Mouse (Mus musculus) neural tube, embryonic 13.5 days (tissue): ENCODE measurements around the gene Noxa1. TPM values are rescaled to one million over a fixed set of nuclear protein-coding genes. Genes with fewer than 3 reads are reported as not detected.
A peak's percentile ranks its signal among the peaks of the same experiment; 100 is the strongest.

Experiments
- ATAC-seq: fragments of 200-750 bp; cut with Nextera tagmentation; 2 replicates; pipeline ENCODE4 v1.8.0; 2017; ENCODE audit warnings: low read depth, mild to moderate bottlenecking, moderate TSS enrichment, moderate library complexity
- H3K27ac ChIP-seq: fragments of 300-500 bp; sonication (generic); replicated peaks from 2 replicates; pipeline ENCODE4 v1.5.1; 2015; ENCODE audit warnings: moderate library complexity, mild to moderate bottlenecking, inconsistent platforms
- H3K27me3 ChIP-seq: fragments of 300-500 bp; sonication (generic); 2 replicates; pipeline ENCODE4 v1.6.1; 2015; ENCODE audit warnings: mild to moderate bottlenecking, inconsistent platforms
- H3K36me3 ChIP-seq: fragments of 300-500 bp; sonication (generic); 2 replicates; pipeline ENCODE4 v1.6.1; 2015; ENCODE audit warnings: mild to moderate bottlenecking, inconsistent platforms
- H3K4me1 ChIP-seq: fragments of 300-500 bp; sonication (generic); replicated peaks from 2 replicates; pipeline ENCODE4 v1.6.1; 2015; ENCODE audit warnings: inconsistent platforms
- H3K4me2 ChIP-seq: fragments of 300-500 bp; sonication (generic); 2 replicates; pipeline ENCODE4 v1.6.1; 2015; ENCODE audit warnings: inconsistent platforms, mild to moderate bottlenecking, moderate library complexity
- H3K4me3 ChIP-seq: fragments of 300-500 bp; sonication (generic); 2 replicates; pipeline ENCODE4 v1.5.1; 2015; ENCODE audit warnings: mild to moderate bottlenecking, inconsistent platforms
- H3K9ac ChIP-seq: fragments of 300-500 bp; sonication (generic); 2 replicates; pipeline ENCODE4 v1.6.1; 2015; ENCODE audit warnings: moderate library complexity, mild to moderate bottlenecking, inconsistent platforms
- H3K9me3 ChIP-seq: fragments of 300-500 bp; sonication (generic); 2 replicates; pipeline ENCODE4 v1.6.1; 2016; ENCODE audit warnings: inconsistent platforms
- WGBS: fragments of 180-500 bp; shearing (Covaris S2); methylation state at CpG from one replicate; pipeline ENCODE4 v1.1.7; 2015; 5-methylcytosine and 5-hydroxymethylcytosine counted together
- polyA plus RNA-seq: library from polyadenylated mRNA; unstranded; fragments of >200 nt; fragmentation: Nextera tagmentation; extraction: Ambion mirVana; gene quantifications from 2 replicates; pipeline ENCODE4 v1.2.1, GENCODE M21; 2015

Gene Noxa1
- polyA plus RNA-seq = not detected in 2 replicates

DNA sequence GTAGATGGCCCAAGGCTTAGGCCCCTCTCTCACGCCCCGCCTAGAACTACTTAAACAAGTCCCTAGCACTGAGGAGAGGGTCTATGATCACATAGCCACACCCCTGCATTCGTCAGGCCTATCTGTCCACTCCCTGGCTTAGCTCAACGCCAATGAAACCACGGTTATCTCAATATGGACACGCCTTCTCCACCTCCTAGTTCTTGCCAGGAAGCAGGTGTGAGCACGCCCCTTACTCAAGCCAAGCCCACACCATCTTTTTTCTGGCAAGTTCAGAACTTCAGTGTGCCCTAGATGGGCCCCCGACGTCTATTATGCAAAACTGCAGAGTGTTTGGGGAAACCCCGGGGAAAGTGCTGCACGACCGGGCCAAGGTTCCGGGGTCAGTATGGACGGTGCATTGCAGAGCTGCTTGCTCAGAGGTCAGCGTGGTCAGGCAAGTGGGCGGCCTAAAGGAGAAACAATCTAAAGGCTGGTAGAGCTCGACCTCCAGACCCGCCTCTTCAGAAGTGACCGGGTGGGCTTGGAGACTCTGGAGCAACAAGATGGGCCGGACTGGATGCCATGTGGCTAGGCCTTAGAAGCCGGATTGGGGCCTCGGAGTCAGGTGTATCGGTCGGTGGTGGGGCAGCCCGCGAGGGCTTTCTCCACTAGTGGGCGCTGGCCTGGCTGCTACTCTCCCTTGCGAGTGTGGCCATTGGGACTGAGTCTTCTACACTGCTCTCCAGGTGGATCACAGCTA, at the start of gene Noxa1:
Noxa1 (minus strand) TSS at position 41 of the 742 bp plus-strand sequence.
- Histone ChIP-seq H3K4me3 (no peak within 1 kb of the TSS), H3K9me3 (no peaks in the 10 kb centered on the region), H3K4me2 (peak within 1 kb of the TSS; percentile 9), H3K4me1 (peaks cover 15% of the 10 kb centered on the region), H3K9ac (0 out of 2 replicates have a peak within 1 kb of the TSS, but pooled peaks have one; percentile 38), H3K27me3 (peaks cover 15% of the 10 kb centered on the region), H3K27ac (no peak within 1 kb of the TSS), H3K36me3 (no peaks in the 10 kb centered on the region)
- no peak for ATAC-seq
- WGBS = 50% methylated on average over 28 of the region's 28 CpGs

DNA sequence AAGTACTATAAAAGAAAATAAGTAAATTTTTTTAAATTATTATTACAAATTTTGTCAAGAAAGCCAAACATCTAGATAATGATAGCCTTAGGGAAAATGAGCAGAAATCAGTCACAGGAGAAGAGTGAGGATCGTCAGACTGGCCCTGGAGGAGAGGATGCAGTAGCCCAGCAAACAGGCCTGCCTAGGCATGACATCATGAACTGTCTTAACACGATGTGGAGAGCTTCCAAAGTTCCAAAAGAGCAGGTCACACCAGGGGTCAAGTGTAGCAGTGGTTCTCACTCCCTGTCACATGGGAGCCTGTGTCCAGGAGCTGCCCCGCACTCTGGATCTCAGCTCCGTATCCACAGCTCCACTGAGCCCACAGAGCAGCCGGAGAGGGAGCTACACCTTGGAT, 47.0 kb upstream of the Noxa1 start:
- no peak for ATAC-seq
- 0 out of 2 replicates have a peak, but pooled peaks cover 4% of the 10 kb centered on the region for H3K9me3 ChIP-seq

DNA sequence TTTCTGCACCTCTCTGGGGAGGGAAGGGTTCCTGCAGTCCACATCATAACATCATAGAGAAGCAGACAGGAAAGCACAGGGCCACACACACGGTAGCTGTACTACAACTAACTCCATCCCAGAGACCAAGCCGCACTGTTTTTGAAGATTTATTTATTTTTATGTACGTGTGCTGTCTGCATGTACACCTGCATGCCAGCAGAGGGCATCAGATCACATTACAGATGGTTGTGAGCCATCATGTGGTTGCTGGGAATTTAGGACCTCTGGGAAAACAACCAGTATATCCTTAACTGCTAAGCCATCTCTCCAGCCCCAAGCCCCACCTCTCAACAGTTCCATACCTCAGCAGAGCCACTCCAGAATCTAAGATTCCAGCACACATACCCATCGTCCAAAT, 46.2 kb upstream of the Noxa1 start:
- no peaks in the 10 kb centered on the region for H3K36me3 ChIP-seq
- H3K4me1 ChIP-seq = no peaks in the 10 kb centered on the region
- no peaks in the 10 kb centered on the region for H3K27me3 ChIP-seq
- H3K27ac ChIP-seq = no peak overlapping the region
- H3K4me3 ChIP-seq = no peak overlapping the region
- ATAC-seq = no peak
- H3K9ac ChIP-seq = no peak overlapping the region
- H3K4me2 ChIP-seq = no peak overlapping the region
- 0 out of 2 replicates have a peak, but pooled peaks cover 4% of the 10 kb centered on the region for H3K9me3 ChIP-seq
- 72% methylated on average over 4 of the region's 4 CpGs for WGBS

More for the DNA sequence above, 47.0 kb upstream of the Noxa1 start:
- no peaks in the 10 kb centered on the region for H3K36me3 ChIP-seq
- WGBS = 86% methylated on average over 5 of the region's 5 CpGs
- no peaks in the 10 kb centered on the region for H3K4me1 ChIP-seq
- H3K4me3 ChIP-seq = no peak overlapping the region
- no peaks in the 10 kb centered on the region for H3K27me3 ChIP-seq
- H3K4me2 ChIP-seq = no peak overlapping the region
- no peak overlapping the region for H3K9ac ChIP-seq
- H3K27ac ChIP-seq = no peak overlapping the region

DNA sequence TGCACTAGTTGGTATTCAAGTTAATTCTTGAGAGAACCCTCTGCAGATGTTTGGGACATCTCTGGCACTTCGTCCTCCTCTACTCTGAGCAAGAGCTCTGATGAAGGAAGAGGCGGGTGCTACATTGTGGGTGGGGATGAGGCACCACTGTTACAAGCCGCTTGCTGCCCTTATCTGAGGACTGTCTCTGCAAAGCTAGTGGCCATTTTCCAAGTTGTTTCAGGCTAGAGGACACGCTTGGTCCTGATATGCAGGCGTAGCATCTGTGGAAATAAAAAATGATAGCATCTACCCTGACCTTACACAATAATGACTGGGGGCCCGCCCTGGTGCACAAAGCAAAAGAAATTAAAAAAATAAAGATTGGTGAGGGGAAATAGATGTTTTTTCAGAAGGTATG, 42.9 kb upstream of the Noxa1 start:
- H3K36me3 ChIP-seq = no peaks in the 10 kb centered on the region

DNA sequence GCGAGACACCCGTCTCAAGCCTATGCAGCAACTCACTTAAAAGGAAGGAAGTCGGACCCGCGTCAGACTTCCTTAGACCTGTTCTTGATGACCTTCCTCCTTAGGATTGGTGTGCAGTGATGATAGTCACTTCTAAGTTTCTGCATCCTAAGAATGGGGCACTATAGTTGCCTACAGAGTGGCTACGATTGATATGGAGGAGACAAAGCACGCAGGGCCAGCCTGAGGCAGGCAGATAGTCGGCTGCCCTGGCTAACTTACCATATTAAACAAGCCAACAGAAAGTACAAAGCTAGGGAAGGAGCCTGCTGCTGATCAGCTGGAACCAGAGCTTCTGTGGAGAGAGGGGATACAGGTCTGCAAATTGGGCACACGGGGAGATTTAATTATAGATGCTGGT, 36.7 kb upstream of the Noxa1 start:
- H3K27me3 ChIP-seq = no peaks in the 10 kb centered on the region
- H3K9me3 ChIP-seq = no peaks in the 10 kb centered on the region
- peaks cover 30% of the 10 kb centered on the region for H3K4me1 ChIP-seq
- no peak overlapping the region for H3K4me3 ChIP-seq
- no peak overlapping the region for H3K4me2 ChIP-seq
- ATAC-seq = no peak
- WGBS = 81% methylated on average over 9 of the region's 9 CpGs
- H3K27ac ChIP-seq = no peak overlapping the region
- no peaks in the 10 kb centered on the region for H3K36me3 ChIP-seq
- H3K9ac ChIP-seq = no peak overlapping the region

More for the DNA sequence above, 42.9 kb upstream of the Noxa1 start:
- no peaks in the 10 kb centered on the region for H3K27me3 ChIP-seq
- H3K27ac ChIP-seq = no peak overlapping the region
- no peak overlapping the region for H3K9ac ChIP-seq
- 84% methylated on average over 6 of the region's 6 CpGs for WGBS
- no peak overlapping the region for H3K4me3 ChIP-seq
- ATAC-seq = no peak
- no peaks in the 10 kb centered on the region for H3K4me1 ChIP-seq
- 0 out of 2 replicates have a peak, but pooled peaks cover 4% of the 10 kb centered on the region for H3K9me3 ChIP-seq
- H3K4me2 ChIP-seq = no peak overlapping the region

DNA sequence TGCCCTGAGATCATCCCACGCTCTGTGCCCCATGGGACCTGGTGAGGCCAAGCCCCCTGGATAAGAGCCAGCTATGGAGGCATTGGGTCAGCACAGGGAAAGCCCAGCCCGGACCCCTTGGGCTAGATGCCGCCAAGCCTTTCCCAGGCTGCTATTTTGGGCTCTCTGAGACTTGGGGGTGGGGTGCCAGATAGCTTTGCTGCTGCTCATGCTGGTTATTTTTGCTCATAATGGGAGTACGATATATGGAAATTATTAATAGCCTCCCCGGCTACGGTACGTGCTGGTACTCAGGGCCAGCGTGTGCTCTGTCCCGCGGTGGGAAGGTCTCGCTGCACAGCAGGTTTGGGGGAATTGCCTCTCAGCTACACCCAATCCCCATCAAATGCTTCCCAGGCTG, 33.1 kb upstream of the Noxa1 start:
- Histone ChIP-seq H3K27ac (peak overlapping the region; percentile 93; the same call in 1 of the 2 replicates), H3K4me2 (no peak overlapping the region), H3K4me3 (no peak overlapping the region), H3K36me3 (no peaks in the 10 kb centered on the region), H3K9me3 (no peaks in the 10 kb centered on the region), H3K9ac (no peak overlapping the region), H3K4me1 (peaks cover 57% of the 10 kb centered on the region), H3K27me3 (no peaks in the 10 kb centered on the region)
- 71% methylated on average over 11 of the region's 11 CpGs for WGBS
- ATAC-seq = no peak

DNA sequence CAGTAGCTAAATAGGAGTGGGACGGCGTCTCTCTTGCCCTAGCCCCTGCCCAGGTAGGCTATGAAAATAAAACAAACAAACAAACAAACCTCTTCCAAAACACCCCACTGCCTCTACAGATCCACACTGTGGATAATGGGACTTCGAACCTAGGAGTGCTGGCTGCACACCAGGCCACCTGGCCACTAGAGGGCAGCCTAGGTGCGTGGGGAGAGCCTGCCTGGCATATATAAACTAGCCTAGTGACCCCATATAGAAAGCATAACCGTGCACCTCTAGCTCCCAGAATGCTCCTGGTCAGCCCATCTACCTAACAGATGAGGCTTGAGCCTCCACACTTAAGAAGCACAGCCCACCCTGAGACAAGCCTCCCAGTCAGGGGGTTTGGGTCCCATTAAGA, 32.3 kb upstream of the Noxa1 start:
- 41% methylated on average over 5 of the region's 5 CpGs for WGBS
- H3K4me2 ChIP-seq = no peak overlapping the region
- no peaks in the 10 kb centered on the region for H3K9me3 ChIP-seq
- H3K4me1 ChIP-seq = peaks cover 57% of the 10 kb centered on the region
- no peaks in the 10 kb centered on the region for H3K36me3 ChIP-seq
- H3K4me3 ChIP-seq = no peak overlapping the region
- H3K9ac ChIP-seq = no peak overlapping the region
- H3K27me3 ChIP-seq = no peaks in the 10 kb centered on the region
- H3K27ac ChIP-seq = peak overlapping the region; percentile 93
- no peak; the same call in 1 of the 2 replicates for ATAC-seq

DNA sequence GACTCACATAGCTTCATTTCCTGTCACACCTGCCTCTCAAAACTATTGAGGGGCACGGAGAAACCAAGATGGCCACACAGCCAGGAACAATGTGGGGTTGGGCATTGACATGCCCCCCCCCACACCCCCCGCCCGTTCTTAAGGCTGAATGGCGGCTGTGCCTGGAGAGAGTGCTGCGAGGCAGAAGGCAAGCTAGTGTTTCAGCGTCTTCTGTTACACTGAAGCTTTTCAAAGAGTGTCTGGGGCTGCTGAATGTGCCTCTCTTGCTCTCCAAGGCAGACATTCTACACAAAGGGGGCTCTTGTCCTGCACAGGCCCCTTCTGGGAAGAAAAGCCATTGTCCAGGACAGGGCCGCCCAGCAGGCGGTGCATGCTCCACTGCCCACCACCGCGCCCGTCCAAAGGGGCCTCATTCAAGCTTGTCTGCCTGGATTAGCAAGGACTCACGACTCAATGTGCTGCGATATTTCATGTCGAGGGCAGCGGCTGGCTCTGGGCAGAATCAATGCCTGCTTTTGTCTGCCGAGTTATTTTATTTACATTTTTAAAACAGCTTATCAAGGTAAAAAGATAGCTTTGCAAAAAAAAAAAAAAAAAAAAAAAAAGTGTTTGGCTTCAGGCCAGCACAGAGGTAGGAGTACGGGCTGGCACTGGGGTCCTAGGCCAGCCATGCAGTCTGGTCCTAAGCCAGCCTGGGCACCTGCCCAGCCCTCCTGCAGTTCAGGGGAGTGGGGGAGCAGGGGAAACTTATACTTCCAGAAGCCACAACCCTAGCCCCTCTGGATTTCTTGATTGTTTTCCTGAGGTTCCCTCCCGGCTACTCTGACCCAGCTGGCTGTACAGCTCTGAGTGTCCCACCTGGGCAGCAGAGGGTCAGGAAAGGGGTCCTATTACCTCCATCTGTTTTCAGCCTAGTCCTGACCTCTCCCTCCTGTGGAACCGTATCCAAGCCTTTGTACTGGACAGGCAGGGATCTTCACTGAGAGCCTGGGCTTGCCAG, 31.4 kb upstream of the Noxa1 start:
- H3K9me3 ChIP-seq = no peaks in the 10 kb centered on the region
- peak overlapping the region; percentile 93 for H3K27ac ChIP-seq
- ATAC-seq = peak; percentile 90
- H3K9ac ChIP-seq = peak overlapping the region; percentile 41; the same call in 1 of the 2 replicates
- 7% methylated on average over 19 of the region's 19 CpGs for whole genome bisulfite sequencing
- H3K4me1 ChIP-seq = peaks cover 57% of the 10 kb centered on the region
- H3K27me3 ChIP-seq = no peaks in the 10 kb centered on the region
- no peak overlapping the region for H3K4me3 ChIP-seq
- no peaks in the 10 kb centered on the region for H3K36me3 ChIP-seq
- H3K4me2 ChIP-seq = peak overlapping the region; percentile 14; the same call in 1 of the 2 replicates

DNA sequence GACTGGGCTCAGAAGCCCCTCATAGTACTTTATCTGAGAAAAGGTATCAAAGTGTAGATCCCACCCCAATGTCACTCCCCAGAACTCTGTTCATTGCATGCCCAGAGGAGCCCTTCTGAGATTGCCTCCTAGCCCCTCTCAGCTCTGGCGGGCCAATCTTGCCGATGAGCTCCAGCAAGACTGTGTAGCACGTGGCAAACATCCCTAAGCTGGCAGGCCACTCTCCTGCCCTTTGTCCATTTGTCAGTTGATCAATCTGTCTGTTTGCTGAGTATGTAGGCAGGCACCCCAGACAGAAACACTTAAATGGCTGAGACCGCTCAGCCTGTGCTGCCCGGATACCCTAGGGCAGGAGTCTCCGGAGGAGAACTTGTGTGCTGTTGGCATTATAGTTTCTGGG, 30.2 kb upstream of the Noxa1 start:
- ATAC-seq = no peak
- Histone ChIP-seq H3K36me3 (no peaks in the 10 kb centered on the region), H3K27ac (peak overlapping the region; percentile 93), H3K9ac (no peak overlapping the region), H3K9me3 (no peaks in the 10 kb centered on the region), H3K4me3 (no peak overlapping the region), H3K27me3 (no peaks in the 10 kb centered on the region), H3K4me2 (no peak overlapping the region), H3K4me1 (peaks cover 57% of the 10 kb centered on the region)
- 55% methylated on average over 6 of the region's 6 CpGs for WGBS

DNA sequence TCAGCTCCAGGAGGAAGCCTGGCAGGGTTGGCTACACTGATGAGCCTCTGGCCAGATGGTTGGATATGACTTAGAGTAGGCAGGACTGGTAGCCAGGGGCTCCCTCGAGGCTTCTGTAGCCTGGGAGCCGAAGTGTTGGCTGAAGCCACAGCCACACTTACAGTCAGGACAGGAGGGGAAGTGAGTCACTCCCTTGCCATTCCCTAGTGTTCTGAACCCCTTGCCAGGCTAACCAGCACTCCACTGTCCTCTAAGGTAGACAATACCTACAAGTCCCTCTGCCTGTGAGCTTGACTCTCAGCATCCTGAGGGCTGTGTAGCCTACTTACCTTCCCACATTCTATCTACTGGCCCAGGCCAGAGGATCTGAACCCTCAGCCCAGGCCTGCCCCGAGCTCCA, 29.5 kb upstream of the Noxa1 start:
- Histone ChIP-seq H3K4me2 (no peak overlapping the region), H3K4me3 (no peak overlapping the region), H3K4me1 (peaks cover 55% of the 10 kb centered on the region), H3K9ac (no peak overlapping the region), H3K36me3 (no peaks in the 10 kb centered on the region), H3K27ac (peak overlapping the region; percentile 93), H3K9me3 (no peaks in the 10 kb centered on the region), H3K27me3 (no peaks in the 10 kb centered on the region)
- 67% methylated on average over 3 of the region's 3 CpGs for WGBS
- ATAC-seq = no peak

DNA sequence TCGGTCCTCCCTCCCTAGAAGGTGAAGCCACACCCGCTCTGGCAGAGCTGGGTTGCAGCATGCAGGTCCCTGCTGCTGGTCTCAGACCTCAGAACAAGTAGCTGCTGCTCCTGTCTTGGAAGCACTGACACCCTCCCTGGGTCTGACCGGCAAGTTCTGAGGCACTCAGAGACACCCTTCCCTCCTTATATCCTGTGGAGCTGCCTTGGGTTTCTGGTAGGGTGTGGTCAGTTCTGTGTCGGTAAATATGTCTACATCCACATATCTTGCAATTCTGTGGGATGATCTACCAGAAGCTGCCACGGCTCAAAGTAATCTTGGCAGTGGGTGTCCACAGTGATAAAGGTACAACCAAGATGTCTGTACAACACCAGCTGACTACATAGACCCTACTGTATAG, 28.6 kb upstream of the Noxa1 start:
- no peak for ATAC-seq
- Histone ChIP-seq H3K9me3 (no peaks in the 10 kb centered on the region), H3K4me3 (no peak overlapping the region), H3K9ac (no peak overlapping the region), H3K4me1 (peaks cover 46% of the 10 kb centered on the region), H3K36me3 (no peaks in the 10 kb centered on the region), H3K27ac (no peak overlapping the region), H3K4me2 (no peak overlapping the region), H3K27me3 (no peaks in the 10 kb centered on the region)
- 90% methylated on average over 5 of the region's 5 CpGs for WGBS

DNA sequence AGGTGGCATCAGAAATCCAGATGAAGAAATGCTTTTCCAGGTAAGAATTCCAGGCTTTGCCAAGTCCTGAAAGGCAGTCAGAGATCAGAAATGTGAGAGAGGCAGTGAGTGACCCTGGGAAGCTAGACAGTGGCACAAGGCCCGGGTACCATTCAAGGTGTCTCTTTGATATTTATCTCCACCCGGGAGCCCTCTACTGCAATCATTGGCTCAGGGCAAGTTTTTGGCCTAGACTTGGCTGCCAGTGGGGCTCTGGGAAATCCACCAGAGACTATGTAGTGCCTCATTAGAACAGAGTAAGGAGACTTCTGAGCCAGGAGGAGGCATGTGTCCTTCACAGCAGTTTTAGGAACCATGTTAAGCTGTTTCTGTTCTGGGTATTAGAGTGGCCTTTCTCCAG, 27.7 kb upstream of the Noxa1 start:
- ATAC-seq = no peak
- 67% methylated on average over 2 of the region's 2 CpGs for WGBS
- Histone ChIP-seq H3K27me3 (no peaks in the 10 kb centered on the region), H3K36me3 (no peaks in the 10 kb centered on the region), H3K4me3 (no peak overlapping the region), H3K4me1 (peaks cover 38% of the 10 kb centered on the region), H3K27ac (no peak overlapping the region), H3K9me3 (no peaks in the 10 kb centered on the region), H3K4me2 (no peak overlapping the region), H3K9ac (no peak overlapping the region)
